Mouse (Mus musculus) forebrain, postnatal 0 days (tissue): ENCODE measurements around the gene U90926. TPM values are rescaled to one million over a fixed set of nuclear protein-coding genes. Genes with fewer than 3 reads are reported as not detected.

ENCODE experiments used
- ATAC-seq: fragments of 200-750 bp; cut with Nextera tagmentation; 2 replicates; pipeline ENCODE4 v1.8.0; 2017; ENCODE audit warnings: mild to moderate bottlenecking, moderate library complexity
- DNase-seq: peaks from one replicate; pipeline ENCODE4 v3.0.0-alpha.2; 2015
- H3K27ac ChIP-seq: fragments of 300-500 bp; sonication (generic); 2 replicates; pipeline ENCODE4 v1.5.1; 2014; ENCODE audit warnings: low read depth, mild to moderate bottlenecking, antibody characterized with exemption, low read length, moderate library complexity, mixed read lengths
- H3K27me3 ChIP-seq: fragments of 300-500 bp; sonication (generic); 2 replicates; pipeline ENCODE4 v1.6.1; 2014; ENCODE audit warnings: mild to moderate bottlenecking, low read length, mixed read lengths; ENCODE audit not compliant: insufficient read depth
- H3K36me3 ChIP-seq: fragments of 300-500 bp; sonication (generic); 2 replicates; pipeline ENCODE4 v1.6.1; 2014; ENCODE audit warnings: mild to moderate bottlenecking, moderate library complexity; ENCODE audit not compliant: insufficient read depth
- H3K4me1 ChIP-seq: fragments of 300-500 bp; sonication (generic); 2 replicates; pipeline ENCODE4 v1.6.1; 2014; ENCODE audit warnings: antibody characterized with exemption; ENCODE audit not compliant: insufficient read depth
- H3K4me2 ChIP-seq: fragments of 300-500 bp; sonication (generic); 2 replicates; pipeline ENCODE4 v1.6.1; 2014; ENCODE audit warnings: low read depth, mild to moderate bottlenecking, moderate library complexity
- H3K4me3 ChIP-seq: fragments of 300-500 bp; sonication (generic); 2 replicates; pipeline ENCODE4 v1.5.1; 2014; ENCODE audit warnings: low read depth, low read length, mixed read lengths
- H3K9ac ChIP-seq: fragments of 300-500 bp; sonication (generic); 2 replicates; pipeline ENCODE4 v1.6.1; 2014; ENCODE audit warnings: mild to moderate bottlenecking
- H3K9me3 ChIP-seq: fragments of 300-500 bp; sonication (generic); 2 replicates; pipeline ENCODE4 v1.6.1; 2016; ENCODE audit warnings: low read length
- CTCF ChIP-seq: sonication (generic); IDR thresholded peaks from 2 replicates; pipeline ENCODE4 v1.5.1; 2016; ENCODE audit warnings: antibody characterized with exemption, control low read depth, low read depth
- WGBS: fragments of 180-500 bp; shearing (Covaris S2); extraction: QIAGEN DNeasy Blood & Tissue Kit; methylation state at CpG from one replicate; pipeline ENCODE4 v1.1.7; 2014; 5-methylcytosine and 5-hydroxymethylcytosine counted together
- polyA plus RNA-seq: library from polyadenylated mRNA; unstranded; fragments of >200 nt; fragmentation: Nextera tagmentation; extraction: Ambion mirVana; gene quantifications from 2 replicates; pipeline ENCODE4 v1.2.1, GENCODE M21; 2015
- total RNA-seq: library from RNA; depleted of rRNA; stranded (reverse); fragments of >200 nt; gene quantifications from 2 replicates; pipeline ENCODE4 v1.2.3, GENCODE M21; 2014; rRNA removed

Gene U90926
- total and polyA plus RNA-seq, 2 experiments from 2014 or later: not detected

- Histone ChIP-seq H3K4me1 (no peaks in the 10 kb centered on the region), H3K9me3 (no peaks in the 10 kb centered on the region), H3K27ac (no peak overlapping the region), H3K4me3 (no peak overlapping the region), H3K36me3 (peaks cover 31% of the 10 kb centered on the region), H3K9ac (no peak overlapping the region), H3K27me3 (no peaks in the 10 kb centered on the region), H3K4me2 (no peak overlapping the region)
- no peak for DNase-seq
- no peak for TF ChIP-seq CTCF
- whole genome bisulfite sequencing: 89% methylated on average over 6 of the region's 6 CpGs
- ATAC-seq: no peak
These were observed 49.2 kb downstream of the U90926 start for GRCm38 (mm10) chr5:92165976-92166375.

Other genes with a start within 250 kb of the U90926 start
- gene Odaph, start 227.9 kb downstream of the U90926 start, total RNA-seq: 0.43 TPM in 1 of 2 replicates, not detected in the other
- 0.28 TPM in 1 of 2 replicates, not detected in the other for gene Odaph, start 227.9 kb downstream of the U90926 start, polyA plus RNA-seq
- gene Cdkl2, start 171.5 kb downstream of the U90926 start, total RNA-seq: 17.6 and 20.8 TPM in 2 replicates
- 17.6 and 24.1 TPM in 2 replicates for gene Cdkl2, start 171.5 kb downstream of the U90926 start, polyA plus RNA-seq
- 221 and 223 TPM in 2 replicates for gene G3bp2, start 131.7 kb downstream of the U90926 start, total RNA-seq
- 268 and 315 TPM in 2 replicates for gene G3bp2, start 131.7 kb downstream of the U90926 start, polyA plus RNA-seq
- 18.9 and 19.1 TPM in 2 replicates for gene Uso1, start 77.5 kb downstream of the U90926 start, total RNA-seq
- gene Uso1, start 77.5 kb downstream of the U90926 start, polyA plus RNA-seq: 19.6 and 24.8 TPM in 2 replicates
- gene Ppef2, start 40.9 kb upstream of the U90926 start, total RNA-seq: 0.08 and 0.24 TPM in 2 replicates
- 0.31 and 0.44 TPM in 2 replicates for gene Ppef2, start 40.9 kb upstream of the U90926 start, polyA plus RNA-seq
- gene Naaa, start 62.8 kb upstream of the U90926 start, total RNA-seq: 22.5 and 33.1 TPM in 2 replicates
- gene Naaa, start 62.8 kb upstream of the U90926 start, polyA plus RNA-seq: 15.4 and 23.6 TPM in 2 replicates
- gene Sdad1, start 95.1 kb upstream of the U90926 start, total RNA-seq: 22.5 and 32.0 TPM in 2 replicates
- gene Sdad1, start 95.1 kb upstream of the U90926 start, polyA plus RNA-seq: 21.6 and 27.9 TPM in 2 replicates
- gene Cxcl9, start 112.7 kb upstream of the U90926 start, total RNA-seq: not detected in 2 replicates
- not detected in 2 replicates for gene Cxcl9, start 112.7 kb upstream of the U90926 start, polyA plus RNA-seq
- gene Art3, start 116.4 kb upstream of the U90926 start, total RNA-seq: 3.0 and 3.5 TPM in 2 replicates
- 8.0 and 9.4 TPM in 2 replicates for gene Art3, start 116.4 kb upstream of the U90926 start, polyA plus RNA-seq
- gene Cxcl10, start 133.5 kb upstream of the U90926 start, total RNA-seq: 0.38 and 0.86 TPM in 2 replicates
- gene Cxcl10, start 133.5 kb upstream of the U90926 start, polyA plus RNA-seq: 0.28 and 0.55 TPM in 2 replicates
- gene Nup54, start 219.8 kb upstream of the U90926 start, total RNA-seq: 80.1 and 94.5 TPM in 2 replicates
- 35.1 and 43.7 TPM in 2 replicates for gene Nup54, start 219.8 kb upstream of the U90926 start, polyA plus RNA-seq